Mouse (Mus musculus) stomach, adult 2 months (tissue): ENCODE measurements around the gene Tmem81. TPM values are rescaled to one million over a fixed set of nuclear protein-coding genes. Genes with fewer than 3 reads are reported as not detected.

Source experiments
- polyA plus RNA-seq: library from polyadenylated mRNA; depleted of rRNA; stranded (reverse); fragments of >200 nt; gene quantifications from 2 replicates; pipeline ENCODE4 v1.2.3, GENCODE M21; 2012; rRNA removed

Gene Tmem81
- 0.54 and 1.2 TPM in 2 replicates for polyA plus RNA-seq

DNA sequence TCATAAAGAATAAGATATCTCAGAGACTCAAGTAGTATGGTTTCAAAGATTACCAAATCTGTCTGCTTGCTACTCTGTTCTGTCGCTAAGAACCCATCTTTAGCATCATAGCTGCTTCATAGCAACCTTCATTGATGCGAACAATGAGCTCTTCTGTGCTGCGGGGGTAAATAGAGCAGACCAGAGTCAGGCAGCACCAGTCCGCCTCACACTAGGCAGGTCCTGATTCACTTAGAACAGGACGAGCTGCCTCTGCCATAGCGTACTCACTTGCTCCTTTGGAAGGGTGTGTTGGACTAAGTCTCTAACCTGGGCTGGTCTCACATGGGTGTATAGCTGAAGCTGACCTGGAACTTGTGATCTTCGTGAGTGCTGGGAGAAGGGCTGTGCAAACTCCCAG lies at the start of gene Tmem81:
TSS of gene Tmem81 (plus strand) at position 173 of the 400 bp plus-strand sequence.

GRCm38 (mm10) chr1:132476928-132477691 lies 28.9 kb upstream of the Tmem81 start, which contains the start of gene Rbbp5:
Rbbp5 (plus strand) TSS chr1:132477365.

DNA sequence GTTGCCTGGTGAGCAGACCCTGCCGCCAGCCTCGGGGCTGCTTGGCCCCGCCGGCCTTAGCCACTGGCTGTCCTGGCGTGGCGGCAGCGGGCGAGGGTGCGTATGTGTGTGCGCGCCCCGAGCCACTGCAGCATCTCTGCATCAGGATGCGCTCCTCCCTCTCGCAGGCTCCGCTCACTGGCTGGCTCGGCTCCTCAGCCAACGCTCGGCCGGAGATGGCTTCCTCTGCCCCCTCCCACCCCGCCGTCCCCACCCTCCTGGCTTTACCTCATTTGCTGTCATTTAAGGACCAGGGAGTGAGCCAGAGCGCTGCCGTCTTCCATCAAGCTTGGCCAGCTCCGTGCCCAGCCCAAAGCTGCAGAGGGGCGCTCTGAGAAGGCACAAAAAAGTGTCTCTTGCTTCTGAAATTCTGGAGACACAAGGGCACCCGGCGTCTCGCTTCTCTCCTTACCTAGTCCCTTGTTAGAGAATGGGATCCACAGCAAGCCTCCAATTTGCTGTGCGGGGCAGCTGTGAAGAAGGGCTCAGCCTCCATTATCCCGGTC lies 36.8 kb downstream of the Tmem81 start, which contains the start of gene Cntn2:
TSS of gene Cntn2 (minus strand) at position 495 of the 545 bp plus-strand sequence.

Other genes starting within 250 kb of the Tmem81 start
- gene Klhdc8a, start 207.6 kb upstream of the Tmem81 start, polyA plus RNA-seq, result 0.83 and 0.87 TPM in 2 replicates
- 2.5 and 2.8 TPM in 2 replicates for gene Nuak2, start 190.1 kb upstream of the Tmem81 start, polyA plus RNA-seq
- gene Tmcc2, start 114.9 kb upstream of the Tmem81 start, polyA plus RNA-seq, result 4.5 and 6.3 TPM in 2 replicates
- 3.3 and 3.7 TPM in 2 replicates for gene Dstyk, start 88.7 kb upstream of the Tmem81 start, polyA plus RNA-seq
- gene Rbbp5, start 28.9 kb upstream of the Tmem81 start, polyA plus RNA-seq, result 2.2 and 3.3 TPM in 2 replicates
- gene Cntn2, start 37.0 kb downstream of the Tmem81 start, polyA plus RNA-seq, result 0.06 TPM in 2 replicates
- gene Nfasc, start 235.6 kb downstream of the Tmem81 start, polyA plus RNA-seq, result 0.28 and 0.51 TPM in 2 replicates